Mouse (Mus musculus) liver, embryonic 15.5 days (tissue): ENCODE measurements around the gene Gm28041. TPM values are rescaled to one million over a fixed set of nuclear protein-coding genes. Genes with fewer than 3 reads are reported as not detected.

ENCODE experiments used
- ATAC-seq: fragments of 200-750 bp; cut with Nextera tagmentation; 2 replicates; pipeline ENCODE4 v1.8.0; 2017; ENCODE audit warnings: moderate number of reproducible peaks, mild to moderate bottlenecking, moderate library complexity; ENCODE audit not compliant: insufficient read depth
- H3K27ac ChIP-seq: fragments of 300-500 bp; sonication (generic); replicated peaks from 2 replicates; pipeline ENCODE4 v1.5.1; 2015; ENCODE audit warnings: mild to moderate bottlenecking, inconsistent platforms
- H3K27me3 ChIP-seq: fragments of 300-500 bp; sonication (generic); 2 replicates; pipeline ENCODE4 v1.6.1; 2015; ENCODE audit warnings: mild to moderate bottlenecking, inconsistent platforms
- H3K36me3 ChIP-seq: fragments of 300-500 bp; sonication (generic); replicated peaks from 2 replicates; pipeline ENCODE4 v1.6.1; 2015; ENCODE audit warnings: moderate library complexity, mild to moderate bottlenecking, inconsistent platforms
- H3K4me1 ChIP-seq: fragments of 300-500 bp; sonication (generic); replicated peaks from 2 replicates; pipeline ENCODE4 v1.6.1; 2015; ENCODE audit warnings: inconsistent platforms
- H3K4me2 ChIP-seq: fragments of 300-500 bp; sonication (generic); 2 replicates; pipeline ENCODE4 v1.6.1; 2015; ENCODE audit warnings: moderate library complexity, mild to moderate bottlenecking, inconsistent platforms
- H3K4me3 ChIP-seq: fragments of 300-500 bp; sonication (generic); replicated peaks from 2 replicates; pipeline ENCODE4 v1.5.1; 2015; ENCODE audit warnings: mild to moderate bottlenecking, inconsistent platforms
- H3K9ac ChIP-seq: fragments of 300-500 bp; sonication (generic); 2 replicates; pipeline ENCODE4 v1.6.1; 2015; ENCODE audit warnings: moderate library complexity, mild to moderate bottlenecking, inconsistent platforms
- H3K9me3 ChIP-seq: fragments of 300-500 bp; sonication (generic); replicated peaks from 2 replicates; pipeline ENCODE4 v1.6.1; 2016; ENCODE audit warnings: inconsistent platforms
- WGBS: fragments of 180-500 bp; shearing (Covaris S2); methylation state at CpG from one replicate; pipeline ENCODE4 v1.1.7; 2015; ENCODE audit warnings: mixed read lengths; ENCODE audit not compliant: insufficient replicate concordance; 5-methylcytosine and 5-hydroxymethylcytosine counted together
- polyA plus RNA-seq: library from polyadenylated mRNA; unstranded; fragments of >200 nt; fragmentation: Nextera tagmentation; extraction: Ambion mirVana; gene quantifications from 2 replicates; pipeline ENCODE4 v1.2.1, GENCODE M21; 2015

The Gm28041 gene
- polyA plus RNA-seq, 1 experiment from 2014 or later: 0.17 TPM

GRCm38 (mm10) chr13:67351854-67352253 is 23.7 kb downstream of the Gm28041 start:
- no peak overlapping the region for H3K9ac ChIP-seq
- no peak overlapping the region for H3K4me2 ChIP-seq
- no peaks in the 10 kb centered on the region for H3K27me3 ChIP-seq
- H3K36me3 ChIP-seq: no peaks in the 10 kb centered on the region
- H3K4me1 ChIP-seq: no peaks in the 10 kb centered on the region
- no peak for ATAC-seq
- H3K27ac ChIP-seq: no peak overlapping the region
- H3K9me3 ChIP-seq: no peaks in the 10 kb centered on the region
- no peak overlapping the region for H3K4me3 ChIP-seq

- Histone ChIP-seq H3K4me1 (no peaks in the 10 kb centered on the region), H3K27me3 (no peaks in the 10 kb centered on the region), H3K4me3 (no peak overlapping the region), H3K36me3 (peaks cover 19% of the 10 kb centered on the region), H3K9me3 (no peaks in the 10 kb centered on the region), H3K27ac (no peak overlapping the region), H3K9ac (no peak overlapping the region), H3K4me2 (no peak overlapping the region)
- ATAC-seq: no peak
- 64% methylated on average over 2 of the region's 2 CpGs for WGBS
Observed at GRCm38 (mm10) chr13:67343422-67343821, 32.1 kb downstream of the Gm28041 start.

- Histone ChIP-seq H3K4me3 (peak overlapping the region; percentile 68), H3K9me3 (no peaks in the 10 kb centered on the region), H3K4me2 (peak overlapping the region; percentile 84), H3K27me3 (no peaks in the 10 kb centered on the region), H3K36me3 (no peaks in the 10 kb centered on the region), H3K27ac (0 out of 2 replicates have a peak overlapping the region, but pooled peaks have one; percentile 57), H3K9ac (peak overlapping the region; percentile 59), H3K4me1 (peaks cover 15% of the 10 kb centered on the region)
- WGBS: 35% methylated on average over 1 of the region's 1 CpGs
- ATAC-seq: peak; percentile 20; the same call in 1 of the 2 replicates
Observed at GRCm38 (mm10) chr13:67332877-67333276, 42.7 kb downstream of the Gm28041 start.

GRCm38 (mm10) chr13:67332019-67332724 is 43.4 kb downstream of the Gm28041 start, which contains the start of gene Zfp595:
Gene Zfp595 (minus strand): TSS chr13:67332570.
- peak within 1 kb of the TSS; percentile 76 for H3K27ac ChIP-seq
- ATAC-seq: peak; percentile 88
- 12% methylated on average over 17 of the region's 17 CpGs for WGBS

GRCm38 (mm10) chr13:67306718-67307117 is 68.8 kb downstream of the Gm28041 start:
- no peaks in the 10 kb centered on the region for H3K9me3 ChIP-seq
- H3K4me3 ChIP-seq: peak overlapping the region; percentile 68
- 19% methylated on average over 5 of the region's 5 CpGs for WGBS
- no peaks in the 10 kb centered on the region for H3K36me3 ChIP-seq
- H3K4me1 ChIP-seq: peaks cover 9% of the 10 kb centered on the region
- no peak for ATAC-seq
- no peaks in the 10 kb centered on the region for H3K27me3 ChIP-seq
- H3K4me2 ChIP-seq: peak overlapping the region; percentile 87
- H3K27ac ChIP-seq: no peak overlapping the region
- peak overlapping the region; percentile 71; the same call in 1 of the 2 replicates for H3K9ac ChIP-seq

More at GRCm38 (mm10) chr13:67332019-67332724, 43.4 kb downstream of the Gm28041 start, which contains the start of gene Zfp595:
- peak within 1 kb of the TSS; percentile 84 for H3K4me2 ChIP-seq
- no peaks in the 10 kb centered on the region for H3K36me3 ChIP-seq
- peak within 1 kb of the TSS; percentile 68 for H3K4me3 ChIP-seq
- H3K27me3 ChIP-seq: no peaks in the 10 kb centered on the region
- H3K4me1 ChIP-seq: peaks cover 15% of the 10 kb centered on the region
- H3K9ac ChIP-seq: peak within 1 kb of the TSS; percentile 59
- no peaks in the 10 kb centered on the region for H3K9me3 ChIP-seq

- H3K9me3 ChIP-seq: no peaks in the 10 kb centered on the region
- ATAC-seq: peak; percentile 95
- WGBS: 9% methylated on average over 16 of the region's 16 CpGs
- H3K4me3 ChIP-seq: peak within 1 kb of the TSS; percentile 68
- peak within 1 kb of the TSS; percentile 87 for H3K4me2 ChIP-seq
- H3K27ac ChIP-seq: peak within 1 kb of the TSS; percentile 42; the same call in 1 of the 2 replicates
- H3K27me3 ChIP-seq: no peaks in the 10 kb centered on the region
- H3K36me3 ChIP-seq: no peaks in the 10 kb centered on the region
- H3K9ac ChIP-seq: peak within 1 kb of the TSS; percentile 71
- peaks cover 9% of the 10 kb centered on the region for H3K4me1 ChIP-seq
Observed at GRCm38 (mm10) chr13:67305822-67306672, 69.5 kb downstream of the Gm28041 start, which contains the start of gene Zfp457. Gene Zfp457 (minus strand): TSS chr13:67306485.

Other genes starting within 250 kb of the Gm28041 start
- gene Rsl1, start 202.6 kb downstream of the Gm28041 start, polyA plus RNA-seq: 1.0 and 1.2 TPM in 2 replicates
- 0.23 and 0.32 TPM in 2 replicates for gene Zfp455, start 181.2 kb downstream of the Gm28041 start, polyA plus RNA-seq
- gene Zfp458, start 97.3 kb downstream of the Gm28041 start, polyA plus RNA-seq: 0.32 and 0.39 TPM in 2 replicates
- gene Zfp457, start 69.2 kb downstream of the Gm28041 start, polyA plus RNA-seq: 0.23 and 0.24 TPM in 2 replicates
- 0.67 and 0.90 TPM in 2 replicates for gene Zfp595, start 43.2 kb downstream of the Gm28041 start, polyA plus RNA-seq
- gene Gm28044, start 15.2 kb downstream of the Gm28041 start, polyA plus RNA-seq: 0.22 and 0.24 TPM in 2 replicates
- 0.50 and 0.58 TPM in 2 replicates for gene Zfp953, start 15.1 kb downstream of the Gm28041 start, polyA plus RNA-seq
- 0.51 TPM in 2 replicates for gene Zfp456, start 77 bp upstream of the Gm28041 start, polyA plus RNA-seq
- 1.8 and 2.0 TPM in 2 replicates for gene Zfp429, start 24.1 kb upstream of the Gm28041 start, polyA plus RNA-seq
- 0.10 and 0.22 TPM in 2 replicates for gene Zfp459, start 45.7 kb upstream of the Gm28041 start, polyA plus RNA-seq
- gene Zfp874a, start 75.9 kb upstream of the Gm28041 start, polyA plus RNA-seq: 6.0 and 7.0 TPM in 2 replicates
- gene Zfp874b, start 108.5 kb upstream of the Gm28041 start, polyA plus RNA-seq: 2.5 and 3.4 TPM in 2 replicates
- gene Zfp58, start 124.8 kb upstream of the Gm28041 start, polyA plus RNA-seq: 2.1 and 2.4 TPM in 2 replicates
- not detected in 2 replicates for gene Gm26965, start 150.4 kb upstream of the Gm28041 start, polyA plus RNA-seq
- gene Zfp87, start 150.4 kb upstream of the Gm28041 start, polyA plus RNA-seq: 7.5 and 8.0 TPM in 2 replicates
- gene Zfp748, start 178.1 kb upstream of the Gm28041 start, polyA plus RNA-seq: 3.3 and 4.3 TPM in 2 replicates
- gene Zfp729b, start 234.0 kb upstream of the Gm28041 start, polyA plus RNA-seq: 1.1 and 1.2 TPM in 2 replicates